Mouse (Mus musculus): ENCODE data around the gene Serping1. TPM values are rescaled to one million over a fixed set of nuclear protein-coding genes. Genes with fewer than 3 reads are reported as not detected.

The Serping1 gene
- under 1 TPM; 0.38 to 0.55 TPM for total RNA-seq (2023)

DNA sequence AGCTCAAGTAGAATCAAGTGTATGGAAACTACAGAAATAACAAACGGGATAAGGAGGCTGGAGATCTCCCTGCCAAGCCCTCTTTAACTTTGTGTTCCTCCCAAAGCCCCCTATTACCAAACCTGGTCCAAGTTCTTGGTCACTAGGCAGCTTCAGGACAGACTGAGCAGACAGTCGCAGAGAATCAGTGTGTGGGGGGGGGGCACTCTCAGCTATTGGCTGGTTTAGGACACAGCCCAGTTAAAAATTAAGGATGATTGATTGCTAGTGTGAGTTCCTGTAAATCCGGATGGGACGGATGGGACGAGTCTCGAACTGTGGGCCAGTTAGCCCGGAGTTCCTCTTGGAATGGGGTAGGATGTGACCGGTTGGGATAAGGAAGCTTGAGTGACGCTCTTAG lies at the start of gene Serping1:
Gene Serping1 (minus strand): TSS at position 204 of the 400 bp plus-strand sequence.

DNA sequence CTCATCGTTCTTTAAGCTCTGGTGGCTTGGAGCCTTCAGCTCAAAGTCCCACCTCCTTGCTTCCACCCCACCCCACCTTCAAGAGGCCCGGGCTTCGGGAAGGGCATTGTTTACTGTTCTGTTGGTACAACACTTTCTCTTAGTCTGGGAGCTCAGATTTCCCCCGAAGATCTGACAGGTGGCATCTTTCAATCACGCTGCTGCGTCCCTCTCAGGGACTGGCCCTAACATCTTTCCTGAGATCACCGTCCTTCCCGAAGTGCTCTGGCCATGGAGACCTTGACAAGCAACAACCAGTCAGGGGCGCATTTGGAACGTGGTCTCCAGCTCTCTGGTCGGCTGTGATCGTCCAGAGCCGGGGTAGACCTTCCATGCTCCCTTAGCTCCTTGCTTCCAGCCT lies 47.3 kb upstream of the Serping1 start, which contains the start of gene Smtnl1:
Gene Smtnl1 (minus strand): TSS at position 101 of the 400 bp plus-strand sequence.

DNA sequence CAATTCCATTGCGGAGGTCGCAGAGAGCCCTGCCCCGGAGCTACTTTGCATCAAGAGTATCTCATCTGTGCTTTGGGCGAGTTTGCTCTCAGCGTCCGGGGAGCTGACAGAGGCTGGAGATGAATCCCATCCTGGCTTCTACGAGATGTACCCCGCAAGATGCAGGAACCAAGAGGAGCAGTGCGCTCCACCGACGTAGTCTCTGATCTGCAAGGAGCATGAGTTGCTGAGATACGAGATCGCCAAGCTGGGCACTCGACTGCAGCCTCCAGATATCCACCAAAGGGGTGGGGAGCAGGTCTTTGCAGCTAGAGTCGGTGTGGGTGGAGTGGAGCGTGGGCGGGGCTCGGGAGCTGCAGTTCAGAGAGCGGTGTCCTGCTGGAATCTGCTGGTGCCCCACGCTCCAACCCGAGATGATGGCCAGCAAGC lies 23.3 kb upstream of the Serping1 start, which contains the start of gene Ube2l6:
Gene Ube2l6 (plus strand): TSS at position 336 of the 429 bp plus-strand sequence.

DNA sequence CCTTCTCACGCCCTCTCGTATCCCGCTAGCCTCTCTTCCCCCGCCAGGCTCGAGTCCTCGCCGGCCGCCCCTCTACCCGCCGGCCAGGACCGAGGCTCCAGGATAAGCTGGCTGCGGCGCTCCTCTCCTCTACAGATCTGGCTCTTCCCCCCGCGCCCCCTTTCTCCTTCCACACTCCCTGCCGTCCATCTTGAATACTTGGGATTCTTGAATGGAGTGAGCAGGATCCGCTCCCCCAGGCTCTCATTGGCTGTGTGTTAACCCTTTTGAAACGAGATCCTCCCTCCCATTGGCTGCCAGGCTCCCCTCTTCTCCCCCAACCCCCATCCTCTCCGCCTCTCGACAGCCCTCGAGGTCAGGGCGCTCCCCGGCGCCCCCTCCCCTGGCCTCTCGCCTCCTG lies 31.7 kb downstream of the Serping1 start, which contains the start of gene Gm19426:
Gene Gm19426 (minus strand): TSS at position 95 of the 400 bp plus-strand sequence.

DNA sequence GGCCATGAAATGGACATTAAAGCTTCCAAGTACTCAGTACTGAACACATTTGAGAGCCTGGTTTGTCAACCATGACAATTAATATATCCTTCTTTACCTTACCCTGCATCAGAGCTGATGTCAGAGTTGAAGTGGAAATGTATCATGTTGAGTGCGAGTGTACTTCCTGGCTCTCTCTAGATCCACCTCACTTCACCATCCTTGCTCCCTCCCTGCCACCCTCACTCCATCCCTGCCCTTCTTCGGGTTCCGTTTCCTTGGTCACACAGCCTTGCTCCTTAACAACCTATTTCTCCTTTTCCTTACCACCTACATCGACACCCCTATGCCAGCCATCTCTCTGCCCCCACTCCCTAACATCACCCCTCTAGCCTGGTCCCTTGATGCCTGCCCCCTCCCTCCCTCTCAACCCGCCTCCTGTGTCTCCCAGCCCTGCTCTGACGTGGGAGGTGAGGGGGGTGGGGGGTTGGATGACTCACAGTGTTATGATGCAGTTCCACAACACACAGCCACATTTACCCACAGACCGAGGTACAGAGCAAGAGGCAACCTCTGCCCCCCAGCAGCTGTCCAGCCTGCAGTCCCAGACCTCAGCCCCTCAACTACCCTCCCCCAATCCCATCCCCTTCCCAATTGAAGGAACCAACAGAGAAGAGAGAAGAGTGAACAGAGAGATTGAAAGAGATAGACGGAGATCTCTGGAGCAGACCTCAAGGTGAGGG lies 41.5 kb downstream of the Serping1 start, which contains the start of gene Ypel4:
Gene Ypel4 (plus strand): TSS at position 480 of the 722 bp plus-strand sequence.

DNA sequence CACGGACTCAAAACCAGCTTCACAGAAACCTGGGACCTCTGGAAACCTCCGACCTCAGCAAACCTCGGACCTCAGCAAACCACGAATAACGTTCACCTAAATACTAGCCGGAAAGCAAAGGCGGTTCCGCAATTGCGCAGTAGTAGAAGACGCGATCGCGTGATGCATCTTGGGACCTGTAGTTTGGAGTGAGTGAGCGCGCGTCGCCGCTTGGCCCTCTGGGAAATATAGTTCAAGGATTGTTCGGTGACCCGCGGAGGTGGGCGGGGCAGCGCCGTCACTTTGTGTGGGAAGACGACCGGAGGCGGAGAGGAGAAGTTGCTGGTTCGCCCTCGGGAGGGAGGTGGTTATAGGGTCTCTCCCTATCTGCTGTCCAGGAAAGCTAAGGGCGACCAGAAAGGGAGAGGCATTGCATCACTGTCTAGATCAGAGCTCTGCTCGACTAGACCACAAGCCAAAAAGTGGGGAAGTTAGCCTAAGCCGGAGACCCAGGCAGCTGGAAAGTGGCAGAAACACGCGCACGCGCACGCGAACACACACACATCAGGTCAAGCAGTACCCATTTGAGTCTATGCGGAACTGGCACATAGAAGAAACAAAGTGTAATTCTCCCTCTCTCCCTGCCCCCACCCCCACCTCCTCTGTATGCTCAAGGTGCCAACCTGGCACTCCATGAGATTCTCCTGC lies 47.9 kb downstream of the Serping1 start, which contains the start of gene Clp1:
Gene Clp1 (minus strand): TSS at position 179 of the 687 bp plus-strand sequence.

Other genes starting within 250 kb of the Serping1 start
- gene Ctnnd1, start 124.7 kb downstream of the Serping1 start, total RNA-seq (2023): 10 to 100 TPM; 13.2 to 17.4 TPM
- gene Btbd18, start 116.4 kb downstream of the Serping1 start, total RNA-seq (2023): under 1 TPM in 1 of 2 experiments, not detected in 1; 0.18 TPM
- gene Selenoh, start 104.7 kb downstream of the Serping1 start, total RNA-seq (2023): 10 to 100 TPM; 46.1 to 47.8 TPM
- gene Gm28635, start 97.4 kb downstream of the Serping1 start, total RNA-seq (2023): not detected
- gene Med19, start 97.0 kb downstream of the Serping1 start, total RNA-seq (2023): 10 to 100 TPM in 1 of 2 experiments, 1 to 10 TPM in 1; 8.3 to 10.0 TPM
- gene Tmx2, start 96.3 kb downstream of the Serping1 start, total RNA-seq (2023): 10 to 100 TPM; 16.9 to 22.5 TPM
- 10 to 100 TPM; 41.2 to 41.4 TPM for gene Zdhhc5, start 60.3 kb downstream of the Serping1 start, total RNA-seq (2023)
- gene Clp1, start 48.1 kb downstream of the Serping1 start, total RNA-seq (2023): 10 to 100 TPM; 16.9 to 19.8 TPM
- gene Ypel4, start 41.4 kb downstream of the Serping1 start, total RNA-seq (2023): 1 to 10 TPM; 2.8 to 5.5 TPM
- not detected for gene Gm19426, start 31.8 kb downstream of the Serping1 start, total RNA-seq (2023)
- gene Ube2l6, start 23.4 kb upstream of the Serping1 start, total RNA-seq (2023): 10 to 100 TPM; 24.8 to 32.7 TPM
- not detected for gene Smtnl1, start 47.2 kb upstream of the Serping1 start, total RNA-seq (2023)
- 1 to 10 TPM; 6.8 to 7.5 TPM for gene Timm10, start 51.6 kb upstream of the Serping1 start, total RNA-seq (2023)
- gene Slc43a1, start 63.4 kb upstream of the Serping1 start, total RNA-seq (2023): 10 to 100 TPM; 12.0 to 18.7 TPM
- gene Rtn4rl2, start 111.3 kb upstream of the Serping1 start, total RNA-seq (2023): not detected
- gene Slc43a3, start 161.1 kb upstream of the Serping1 start, total RNA-seq (2023): 10 to 100 TPM; 56.8 to 83.3 TPM
- gene Prg2, start 205.0 kb upstream of the Serping1 start, total RNA-seq (2023): 100 to 1,000 TPM in 1 of 2 experiments, 10 to 100 TPM in 1; 99.9 to 438 TPM
- 10 to 100 TPM in 1 of 2 experiments, 1 to 10 TPM in 1; 5.6 to 27.4 TPM for gene Prg3, start 212.8 kb upstream of the Serping1 start, total RNA-seq (2023)

Measured in neutrophil, adult 83 days (primary cell).